Mouse (Mus musculus) neural tube, embryonic 11.5 days (tissue): ENCODE results near the gene AC129217.1. TPM values are rescaled to one million over a fixed set of nuclear protein-coding genes. Genes with fewer than 3 reads are reported as not detected.
A peak's percentile ranks its signal among the peaks of the same experiment; 100 is the strongest.
"Not testable (repeated sequence)": the region's sequence is repeated elsewhere in the genome, so short reads cannot be mapped to it uniquely, and the experiment has no call there.

Experiments used
- ATAC-seq: fragments of 200-750 bp; cut with Nextera tagmentation; 2 replicates; pipeline ENCODE4 v1.8.0; 2017; ENCODE audit warnings: moderate number of reproducible peaks, mild to moderate bottlenecking, moderate TSS enrichment, moderate library complexity; ENCODE audit not compliant: insufficient read depth, low FRiP score, low TSS enrichment
- DNase-seq: peaks from one replicate; pipeline ENCODE4 v3.0.0-alpha.2; 2015; ENCODE audit warnings: low spot score
- H3K27ac ChIP-seq: fragments of 300-500 bp; sonication (generic); 2 replicates; pipeline ENCODE4 v1.5.1; 2014; ENCODE audit warnings: low read depth, mild to moderate bottlenecking, low read length
- H3K27me3 ChIP-seq: fragments of 300-500 bp; sonication (generic); 2 replicates; pipeline ENCODE4 v1.6.1; 2014; ENCODE audit warnings: mild to moderate bottlenecking, low read length, mixed read lengths; ENCODE audit not compliant: control insufficient read depth, insufficient read depth
- H3K36me3 ChIP-seq: fragments of 300-500 bp; sonication (generic); 2 replicates; pipeline ENCODE4 v1.6.1; 2014; ENCODE audit warnings: mild to moderate bottlenecking, low read length, moderate library complexity, mixed read lengths; ENCODE audit not compliant: control insufficient read depth, insufficient read depth
- H3K4me1 ChIP-seq: fragments of 300-500 bp; sonication (generic); 2 replicates; pipeline ENCODE4 v1.6.1; 2014; ENCODE audit warnings: low read length, mixed read lengths; ENCODE audit not compliant: control insufficient read depth, insufficient read depth
- H3K4me2 ChIP-seq: fragments of 300-500 bp; sonication (generic); 2 replicates; pipeline ENCODE4 v1.6.1; 2014; ENCODE audit warnings: low read depth, mild to moderate bottlenecking, moderate library complexity
- H3K4me3 ChIP-seq: fragments of 300-500 bp; sonication (generic); 2 replicates; pipeline ENCODE4 v1.5.1; 2014; ENCODE audit warnings: low read depth, low read length
- H3K9ac ChIP-seq: fragments of 300-500 bp; sonication (generic); 2 replicates; pipeline ENCODE4 v1.6.1; 2014; ENCODE audit warnings: mild to moderate bottlenecking, low read length
- H3K9me3 ChIP-seq: fragments of 300-500 bp; sonication (generic); 2 replicates; pipeline ENCODE4 v1.6.1; 2016; ENCODE audit warnings: low read length; ENCODE audit not compliant: control insufficient read depth
- WGBS: fragments of 180-500 bp; shearing (Covaris S2); extraction: QIAGEN DNeasy Blood & Tissue Kit; methylation state at CpG from one replicate; pipeline ENCODE4 v1.1.7; 2014; 5-methylcytosine and 5-hydroxymethylcytosine counted together
- polyA plus RNA-seq: library from polyadenylated mRNA; unstranded; fragments of >200 nt; fragmentation: Nextera tagmentation; extraction: Ambion mirVana; gene quantifications from 2 replicates; pipeline ENCODE4 v1.2.1, GENCODE M21; 2014

Gene AC129217.1
- polyA plus RNA-seq, 1 experiment from 2014 or later = not detected

GRCm38 (mm10) chr19:8820424-8820956 lies 9.1 kb upstream of the AC129217.1 start:
- H3K4me2 ChIP-seq = peak overlapping the region; percentile 98
- peak overlapping the region; percentile 88 for H3K4me3 ChIP-seq
- no peak for DNase-seq
- ATAC-seq = peak; percentile 16
- H3K4me1 ChIP-seq = peaks cover 30% of the 10 kb centered on the region
- under 1% methylated on average over 47 of the region's 48 CpGs for WGBS
- peaks cover 8% of the 10 kb centered on the region for H3K36me3 ChIP-seq
- no peaks in the 10 kb centered on the region for H3K9me3 ChIP-seq
- peak overlapping the region; percentile 94 for H3K9ac ChIP-seq
- H3K27ac ChIP-seq = peak overlapping the region; percentile 98
- H3K27me3 ChIP-seq = no peaks in the 10 kb centered on the region

- 2% methylated on average over 7 of the region's 7 CpGs for WGBS
- no peak overlapping the region for H3K27ac ChIP-seq
- H3K4me3 ChIP-seq = peak overlapping the region; percentile 88
- H3K4me2 ChIP-seq = peak overlapping the region; percentile 98
- H3K27me3 ChIP-seq = no peaks in the 10 kb centered on the region
- H3K9ac ChIP-seq = peak overlapping the region; percentile 94
- H3K36me3 ChIP-seq = peaks cover 10% of the 10 kb centered on the region
- H3K4me1 ChIP-seq = peaks cover 30% of the 10 kb centered on the region
- DNase-seq = no peak
- no peak for ATAC-seq
- no peaks in the 10 kb centered on the region for H3K9me3 ChIP-seq
Observed at GRCm38 (mm10) chr19:8821146-8821545, 8.4 kb upstream of the AC129217.1 start.

GRCm38 (mm10) chr19:8822696-8823095 lies 6.9 kb upstream of the AC129217.1 start:
- Histone ChIP-seq H3K4me1 (peaks cover 22% of the 10 kb centered on the region), H3K9me3 (no peaks in the 10 kb centered on the region), H3K4me3 (peak overlapping the region; percentile 88), H3K27me3 (no peaks in the 10 kb centered on the region), H3K27ac (no peak overlapping the region), H3K36me3 (peaks cover 12% of the 10 kb centered on the region), H3K9ac (0 out of 2 replicates have a peak overlapping the region, but pooled peaks have one; percentile 9), H3K4me2 (peak overlapping the region; percentile 98; the same call in 1 of the 2 replicates)
- ATAC-seq (no peak), DNase-seq (no peak)
- 83% methylated on average over 8 of the region's 8 CpGs for WGBS

GRCm38 (mm10) chr19:8830664-8831063 lies 1.1 kb downstream of the AC129217.1 start:
- H3K27ac ChIP-seq = no peak overlapping the region
- H3K9ac ChIP-seq = no peak overlapping the region
- no peaks in the 10 kb centered on the region for H3K9me3 ChIP-seq
- H3K4me3 ChIP-seq = no peak overlapping the region
- WGBS = 92% methylated on average over 8 of the region's 8 CpGs
- H3K4me1 ChIP-seq = no peaks in the 10 kb centered on the region
- H3K27me3 ChIP-seq = no peaks in the 10 kb centered on the region
- ATAC-seq (no peak), DNase-seq (no peak)
- H3K4me2 ChIP-seq = no peak overlapping the region
- peaks cover 43% of the 10 kb centered on the region for H3K36me3 ChIP-seq

GRCm38 (mm10) chr19:8831262-8831661 lies 1.7 kb downstream of the AC129217.1 start:
- ATAC-seq = no peak
- H3K4me3 ChIP-seq = no peak overlapping the region
- H3K27me3 ChIP-seq = no peaks in the 10 kb centered on the region
- no peak overlapping the region for H3K4me2 ChIP-seq
- no peak overlapping the region for H3K9ac ChIP-seq
- no peaks in the 10 kb centered on the region for H3K4me1 ChIP-seq
- no peaks in the 10 kb centered on the region for H3K9me3 ChIP-seq
- WGBS = 87% methylated on average over 11 of the region's 11 CpGs
- H3K36me3 ChIP-seq = peaks cover 41% of the 10 kb centered on the region
- DNase-seq = no peak
- H3K27ac ChIP-seq = no peak overlapping the region

- 96% methylated on average over 4 of the region's 4 CpGs for WGBS
- Histone ChIP-seq H3K4me1 (no peaks in the 10 kb centered on the region), H3K9me3 (no peaks in the 10 kb centered on the region), H3K4me3 (no peak overlapping the region), H3K36me3 (peaks cover 33% of the 10 kb centered on the region), H3K4me2 (no peak overlapping the region), H3K27ac (no peak overlapping the region), H3K9ac (no peak overlapping the region), H3K27me3 (no peaks in the 10 kb centered on the region)
- DNase-seq (no peak), ATAC-seq (no peak)
Observed at GRCm38 (mm10) chr19:8832971-8833370, 3.4 kb downstream of the AC129217.1 start.

GRCm38 (mm10) chr19:8836327-8836726 lies 6.8 kb downstream of the AC129217.1 start:
- not testable (repeated sequence) for H3K4me2 ChIP-seq, H3K9me3 ChIP-seq, H3K9ac ChIP-seq, H3K27ac ChIP-seq, DNase-seq, H3K4me3 ChIP-seq, H3K27me3 ChIP-seq, ATAC-seq
- Histone ChIP-seq H3K4me1 (peaks cover 12% of the 10 kb centered on the region), H3K36me3 (peaks cover 14% of the 10 kb centered on the region)
- WGBS = 96% methylated on average over 10 of the region's 10 CpGs

- Histone ChIP-seq H3K4me3 (peak within 1 kb of the TSS; percentile 44), H3K36me3 (peaks cover 9% of the 10 kb centered on the region), H3K9ac (peak within 1 kb of the TSS; percentile 79), H3K27me3 (no peaks in the 10 kb centered on the region), H3K27ac (peak within 1 kb of the TSS; percentile 90), H3K4me1 (peaks cover 12% of the 10 kb centered on the region), H3K9me3 (no peaks in the 10 kb centered on the region), H3K4me2 (peak within 1 kb of the TSS; percentile 65)
- ATAC-seq = peak; percentile 74
- DNase-seq = peak; percentile 89
- under 1% methylated on average over 38 of the region's 38 CpGs for WGBS
Observed at GRCm38 (mm10) chr19:8837251-8837791, 7.7 kb downstream of the AC129217.1 start, which contains the start of gene Bscl2. Bscl2 (plus strand) TSS chr19:8837467.
